Mouse (Mus musculus): ENCODE data around the gene Pcyt1a.

- no peak for TF ChIP-seq POLR2A (IDR thresholded peaks at IDR 0.05; ENCODE audit: insufficient read length, low read depth)
- no peak for TF ChIP-seq REST (IDR thresholded peaks at IDR 0.05; ENCODE audit: insufficient read depth, insufficient read length)
- no peak for TF ChIP-seq CEBPB (IDR thresholded peaks at IDR 0.05; ENCODE audit: insufficient read depth, poor library complexity, severe bottlenecking)
- no peak for TF ChIP-seq POLR2AphosphoS2 (IDR thresholded peaks at IDR 0.05; ENCODE audit: insufficient read length, low read depth)
- no peak for TF ChIP-seq MAX (IDR thresholded peaks at IDR 0.05; ENCODE audit: low read depth)
- TF ChIP-seq USF1 (IDR thresholded peaks at IDR 0.05; ENCODE audit: low read depth): no peak
Measured at GRCm38 (mm10) chr16:32386826-32387225, 43.9 kb upstream of the Pcyt1a start.
